Mouse (Mus musculus) left cerebral cortex, postnatal 4 days (tissue): ENCODE data around the gene Tollip. TPM values are rescaled to one million over a fixed set of nuclear protein-coding genes. Genes with fewer than 3 reads are reported as not detected.
"Not testable (repeated sequence)": the region's sequence is repeated elsewhere in the genome, so short reads cannot be mapped to it uniquely, and the experiment has no call there.

Source experiments
- DNase-seq: peaks from one replicate; pipeline ENCODE4 v3.0.0-alpha.2; 2022
- intact Hi-C: fragments of 180-260 bp; cut with DNase I; formaldehyde crosslinking; loops from one replicate; pipeline ENCODE4 v1.15.1; 2025
- total RNA-seq, 2 experiments: library from RNA; stranded (reverse); gene quantifications; 2 replicates each; pipeline ENCODE4 v1.2.3; 2021

Gene Tollip
- total RNA-seq, 2 experiments from 2014 or later: 77.1 to 81.7 TPM

DNA sequence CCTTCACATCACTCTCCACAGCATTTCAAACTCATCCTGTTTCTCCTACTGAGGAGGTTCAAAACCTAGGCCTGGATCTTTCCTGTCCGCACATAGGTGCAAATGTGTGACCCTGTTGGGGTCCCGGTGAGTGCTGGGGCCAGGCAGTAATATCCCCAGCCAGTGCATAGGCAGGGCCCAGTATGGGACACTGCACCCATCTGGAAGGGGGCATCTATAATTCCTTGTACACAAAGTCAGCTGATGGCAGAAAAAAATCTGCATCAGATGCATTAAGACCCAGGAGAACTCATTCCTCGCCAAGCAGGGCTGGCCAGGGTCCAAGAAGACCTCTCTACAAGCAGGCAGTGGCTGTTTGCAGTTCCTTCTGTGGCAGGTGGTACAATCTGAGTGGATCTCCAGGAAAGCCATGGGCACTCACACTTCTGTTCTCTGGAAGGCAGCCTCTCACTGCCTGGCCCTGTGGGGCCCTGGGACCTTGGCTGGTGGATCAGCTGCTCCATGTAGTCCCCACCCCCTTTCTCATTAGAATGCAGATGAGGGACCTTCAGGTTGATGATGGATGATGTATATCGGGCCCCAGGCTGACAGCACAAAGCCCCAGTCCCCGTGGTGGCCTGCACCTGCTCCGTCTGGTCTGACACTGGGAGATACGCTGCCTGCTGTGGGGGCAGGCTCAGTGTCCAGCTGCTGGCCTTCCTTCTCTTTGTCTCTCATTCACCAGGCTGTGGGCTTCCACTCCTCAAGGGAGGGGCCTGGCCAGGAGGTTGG lies 16.0 kb upstream of the Tollip start:
- DNase-seq: peak; percentile 96
- intact Hi-C loops: no loop called here

DNA sequence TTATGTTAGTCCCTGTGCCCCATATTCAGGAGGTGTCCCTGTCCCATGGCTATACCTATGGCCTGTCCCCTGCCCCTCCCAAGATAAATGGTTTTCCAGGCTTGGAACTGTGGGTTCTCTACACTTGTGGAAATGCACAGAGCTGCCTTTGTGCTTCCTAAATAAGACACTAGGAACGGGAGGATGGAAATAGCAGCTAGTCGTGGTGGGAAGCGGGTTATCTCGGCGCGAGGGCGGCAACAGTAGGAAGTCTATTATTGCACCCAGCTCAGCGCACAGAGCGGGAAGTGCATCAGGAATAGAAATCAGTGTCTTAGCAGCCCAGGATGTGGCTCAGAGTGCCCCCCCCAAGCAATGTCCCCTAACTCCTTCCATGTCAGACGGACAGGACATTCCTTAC lies 10.3 kb upstream of the Tollip start:
- intact Hi-C loops: no loop called here
- no peak for DNase-seq

- peak; percentile 90 for DNase-seq
- intact Hi-C loops: no loop called here
Observed at GRCm38 (mm10) chr7:141924917-141925316, 6.6 kb upstream of the Tollip start.

- DNase-seq, intact Hi-C loops: not testable (repeated sequence)
Observed at GRCm38 (mm10) chr7:141924121-141924520, 5.8 kb upstream of the Tollip start.

GRCm38 (mm10) chr7:141911305-141911704 lies 7.0 kb downstream of the Tollip start:
- intact Hi-C loops: no loop called here
- DNase-seq: no peak

DNA sequence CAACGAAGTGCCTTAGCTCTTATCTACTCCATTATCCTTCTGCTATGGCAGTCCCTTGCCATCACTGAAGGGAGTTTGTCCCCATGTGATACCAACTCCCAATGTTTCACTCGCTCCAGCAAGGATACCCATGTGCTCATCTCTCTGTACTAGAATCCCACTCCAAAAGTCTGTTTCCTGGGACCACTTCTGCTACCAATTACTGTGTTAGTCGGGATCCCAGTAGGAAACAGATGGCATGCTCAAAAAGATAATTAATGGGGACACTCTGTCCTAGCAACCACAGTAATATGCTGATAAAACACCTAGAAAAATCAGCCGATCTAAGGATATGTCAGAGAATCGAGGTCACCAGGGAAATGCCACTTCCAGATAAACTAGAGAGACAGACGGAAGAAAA lies 9.7 kb downstream of the Tollip start:
- DNase-seq: no peak
- intact Hi-C loops: no loop called here

- intact Hi-C loops: no loop called here
- no peak for DNase-seq
Observed at GRCm38 (mm10) chr7:141902791-141903190, 15.5 kb downstream of the Tollip start.

- intact Hi-C loops: no loop called here
Observed at GRCm38 (mm10) chr7:141902269-141902729, 16.0 kb downstream of the Tollip start.

DNA sequence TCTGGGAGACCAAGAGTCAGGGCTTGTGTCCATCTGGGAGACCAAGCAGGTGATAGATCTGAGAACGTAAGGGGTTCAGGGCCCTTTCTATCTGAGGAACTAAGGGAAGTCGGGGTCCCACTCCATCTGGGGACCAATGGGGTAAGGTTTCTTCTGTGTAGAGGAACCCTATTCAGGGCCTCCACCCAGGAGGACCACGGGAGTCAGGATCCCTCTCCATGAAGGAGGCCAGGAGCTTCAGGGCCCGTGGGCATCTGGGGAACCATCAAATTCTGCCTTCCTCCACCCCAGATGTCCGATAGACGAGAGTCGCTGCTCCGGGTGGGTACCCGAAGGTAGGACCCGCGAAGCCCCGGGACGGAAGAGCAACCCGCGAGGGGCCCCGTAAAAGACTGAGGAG lies 16.5 kb downstream of the Tollip start:
- intact Hi-C loops: no loop called here
- no peak for DNase-seq

More at GRCm38 (mm10) chr7:141902269-141902729, 16.0 kb downstream of the Tollip start:
- DNase-seq: peak; percentile 100

- DNase-seq: no peak
- intact Hi-C loops: no loop called here
Observed at GRCm38 (mm10) chr7:141892151-141892550, 26.2 kb downstream of the Tollip start.

GRCm38 (mm10) chr7:141878813-141879212 lies 39.5 kb downstream of the Tollip start:
- intact Hi-C loops: no loop called here
- DNase-seq: no peak

GRCm38 (mm10) chr7:141874891-141875290 lies 43.4 kb downstream of the Tollip start:
- intact Hi-C loops: no loop called here
- no peak for DNase-seq

DNA sequence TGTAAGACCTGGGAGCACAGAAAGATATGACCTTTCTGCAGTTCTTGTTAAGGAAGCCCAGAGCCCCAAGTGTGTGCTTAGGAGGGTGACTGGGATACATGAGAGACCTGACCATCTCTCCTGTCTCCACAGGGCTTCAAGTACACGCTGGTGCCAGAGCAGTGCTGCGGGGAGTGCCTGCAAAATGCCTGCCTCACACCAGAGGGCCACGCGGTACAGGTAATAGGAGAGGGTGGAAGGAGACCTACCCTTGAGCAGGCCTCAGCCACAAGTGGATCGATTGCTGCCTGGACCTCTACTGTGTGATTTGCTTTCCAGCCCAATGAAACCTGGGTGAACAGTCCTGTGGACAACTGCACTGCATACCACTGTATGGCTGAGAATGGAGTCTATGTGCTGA lies 47.8 kb downstream of the Tollip start:
- DNase-seq: peak; percentile 19
- intact Hi-C loops: no loop called here

DNA sequence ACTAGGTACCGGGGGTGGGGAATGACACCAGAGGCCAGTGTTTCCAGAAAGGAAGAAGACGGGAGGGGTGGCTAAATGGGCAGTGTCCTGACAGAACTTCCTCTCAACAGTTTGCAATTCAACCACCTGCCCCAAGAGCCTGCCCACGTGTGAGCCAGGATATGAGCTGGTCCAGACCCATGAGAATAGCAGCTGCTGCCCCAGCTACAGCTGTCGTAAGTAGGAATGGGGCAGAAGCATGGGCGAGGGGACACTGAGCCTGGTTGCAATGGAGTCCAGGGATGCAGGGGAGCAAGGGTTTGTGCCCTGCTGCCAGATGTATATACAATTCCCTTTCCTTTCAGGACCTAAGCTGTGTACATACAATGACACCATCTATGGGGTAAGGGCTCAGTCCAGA lies 48.7 kb downstream of the Tollip start:
- DNase-seq: no peak
- intact Hi-C loops: no loop called here

GRCm38 (mm10) chr7:141861046-141861445 lies 57.3 kb downstream of the Tollip start:
- DNase-seq: no peak
- intact Hi-C loops: no loop called here

- intact Hi-C loops: no loop called here
- no peak for DNase-seq
Observed at GRCm38 (mm10) chr7:141840354-141840753, 78.0 kb downstream of the Tollip start.

DNA sequence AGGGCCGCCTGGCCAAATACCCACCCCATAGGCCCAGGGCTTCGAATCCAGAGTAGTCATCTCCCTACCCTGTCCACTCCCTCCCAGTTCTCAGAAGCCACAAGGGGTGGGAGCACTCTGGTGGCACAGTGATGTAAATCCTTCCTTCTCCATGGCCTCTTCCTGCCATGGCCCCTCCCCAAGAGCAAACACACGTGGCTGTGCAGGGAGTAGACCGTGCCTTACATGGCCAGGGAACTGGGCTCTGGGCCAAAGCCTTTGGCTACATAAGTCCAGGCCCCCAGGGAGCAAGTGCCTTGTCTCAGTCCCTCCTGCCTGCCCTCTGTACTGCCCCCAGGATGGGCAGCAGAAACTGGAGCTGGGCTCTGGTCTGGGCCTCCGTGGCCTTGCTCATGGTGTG lies 79.5 kb downstream of the Tollip start, which contains the start of gene Muc5b:
Gene Muc5b, plus strand, starts transcription at position 292 of the 400 bp plus-strand sequence.
- DNase-seq: peak; percentile 63
- intact Hi-C loops: no loop called here

DNA sequence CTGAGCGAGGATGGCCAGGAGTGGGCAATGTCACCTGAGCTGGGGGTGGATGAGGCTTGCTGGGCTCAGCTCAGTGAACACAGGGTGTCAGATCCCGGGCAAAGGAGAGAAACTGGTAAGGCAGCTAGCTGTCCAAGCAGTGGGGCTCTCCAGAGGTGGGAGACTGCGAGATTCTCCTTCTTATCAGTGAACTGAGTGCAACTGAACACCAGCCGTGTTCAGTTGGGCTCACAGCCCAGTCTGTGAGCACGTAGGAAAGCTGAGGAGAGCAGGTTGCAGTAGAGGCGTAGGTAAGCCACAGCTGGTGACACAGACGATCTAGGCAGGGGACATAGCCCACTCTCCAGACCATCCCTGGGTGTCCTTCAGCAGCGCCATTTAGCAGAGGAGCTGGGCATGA lies 81.9 kb downstream of the Tollip start:
- no peak for DNase-seq
- intact Hi-C loops: no loop called here

DNA sequence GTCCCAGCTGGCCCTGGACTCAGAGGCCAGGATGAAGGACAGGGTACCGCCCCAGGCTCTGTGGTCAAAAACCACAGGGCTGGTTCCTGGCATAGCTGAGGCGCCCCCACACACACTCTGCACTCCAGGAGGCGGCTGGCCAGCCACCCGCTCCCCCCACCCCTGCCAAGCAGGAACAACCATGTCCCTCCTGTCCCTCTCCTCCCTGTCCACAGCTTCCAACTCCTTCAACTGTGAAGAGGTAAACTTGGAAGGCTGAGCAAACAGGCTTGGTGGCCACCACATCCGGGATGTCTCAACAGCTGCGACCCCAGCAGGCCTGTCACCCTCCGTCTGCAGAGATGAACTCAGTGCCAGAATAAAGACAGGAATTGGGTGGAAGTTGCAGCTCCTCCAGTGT lies 82.4 kb downstream of the Tollip start:
- DNase-seq: peak; percentile 67
- intact Hi-C loops: no loop called here
